Mouse (Mus musculus) neural tube, embryonic 13.5 days (tissue): ENCODE measurements around the gene Tspan9. TPM values are rescaled to one million over a fixed set of nuclear protein-coding genes. Genes with fewer than 3 reads are reported as not detected.

ENCODE experiments used
- ATAC-seq: fragments of 200-750 bp; cut with Nextera tagmentation; 2 replicates; pipeline ENCODE4 v1.8.0; 2017; ENCODE audit warnings: low read depth, mild to moderate bottlenecking, moderate TSS enrichment, moderate library complexity
- H3K27ac ChIP-seq: fragments of 300-500 bp; sonication (generic); replicated peaks from 2 replicates; pipeline ENCODE4 v1.5.1; 2015; ENCODE audit warnings: moderate library complexity, mild to moderate bottlenecking, inconsistent platforms
- H3K27me3 ChIP-seq: fragments of 300-500 bp; sonication (generic); 2 replicates; pipeline ENCODE4 v1.6.1; 2015; ENCODE audit warnings: mild to moderate bottlenecking, inconsistent platforms
- H3K36me3 ChIP-seq: fragments of 300-500 bp; sonication (generic); 2 replicates; pipeline ENCODE4 v1.6.1; 2015; ENCODE audit warnings: mild to moderate bottlenecking, inconsistent platforms
- H3K4me1 ChIP-seq: fragments of 300-500 bp; sonication (generic); replicated peaks from 2 replicates; pipeline ENCODE4 v1.6.1; 2015; ENCODE audit warnings: inconsistent platforms
- H3K4me2 ChIP-seq: fragments of 300-500 bp; sonication (generic); 2 replicates; pipeline ENCODE4 v1.6.1; 2015; ENCODE audit warnings: inconsistent platforms, mild to moderate bottlenecking, moderate library complexity
- H3K4me3 ChIP-seq: fragments of 300-500 bp; sonication (generic); 2 replicates; pipeline ENCODE4 v1.5.1; 2015; ENCODE audit warnings: mild to moderate bottlenecking, inconsistent platforms
- H3K9ac ChIP-seq: fragments of 300-500 bp; sonication (generic); 2 replicates; pipeline ENCODE4 v1.6.1; 2015; ENCODE audit warnings: moderate library complexity, mild to moderate bottlenecking, inconsistent platforms
- H3K9me3 ChIP-seq: fragments of 300-500 bp; sonication (generic); 2 replicates; pipeline ENCODE4 v1.6.1; 2016; ENCODE audit warnings: inconsistent platforms
- WGBS: fragments of 180-500 bp; shearing (Covaris S2); methylation state at CpG from one replicate; pipeline ENCODE4 v1.1.7; 2015; 5-methylcytosine and 5-hydroxymethylcytosine counted together
- microRNA-seq: library from miRNA; unstranded; fragments of <30 nt; microRNA quantifications from one replicate; pipeline ENCODE4, GENCODE M21; 2016
- polyA plus RNA-seq: library from polyadenylated mRNA; unstranded; fragments of >200 nt; fragmentation: Nextera tagmentation; extraction: Ambion mirVana; gene quantifications from 2 replicates; pipeline ENCODE4 v1.2.1, GENCODE M21; 2015

Tspan9 gene
- polyA plus RNA-seq, 1 experiment from 2014 or later: 38.5 TPM

GRCm38 (mm10) chr6:127917712-127918111, 225.7 kb downstream of the Tspan9 start:
- H3K4me2 ChIP-seq: no peak overlapping the region
- 71% methylated on average over 4 of the region's 4 CpGs for WGBS
- peaks cover 14% of the 10 kb centered on the region for H3K36me3 ChIP-seq
- no peaks in the 10 kb centered on the region for H3K27me3 ChIP-seq
- H3K4me3 ChIP-seq: no peak overlapping the region
- H3K9me3 ChIP-seq: no peaks in the 10 kb centered on the region
- peak overlapping the region; percentile 76; the same call in 1 of the 2 replicates for H3K27ac ChIP-seq
- ATAC-seq: no peak
- H3K4me1 ChIP-seq: peaks cover 19% of the 10 kb centered on the region
- H3K9ac ChIP-seq: no peak overlapping the region

- WGBS: 46% methylated on average over 3 of the region's 3 CpGs
- no peak overlapping the region for H3K9ac ChIP-seq
- H3K4me2 ChIP-seq: no peak overlapping the region
- peaks cover 14% of the 10 kb centered on the region for H3K36me3 ChIP-seq
- peak overlapping the region; percentile 76 for H3K27ac ChIP-seq
- H3K4me3 ChIP-seq: no peak overlapping the region
- peak; percentile 68; the same call in 1 of the 2 replicates for ATAC-seq
- peaks cover 19% of the 10 kb centered on the region for H3K4me1 ChIP-seq
- no peaks in the 10 kb centered on the region for H3K27me3 ChIP-seq
- H3K9me3 ChIP-seq: no peaks in the 10 kb centered on the region
Observed at GRCm38 (mm10) chr6:127916993-127917392, 226.4 kb downstream of the Tspan9 start.

GRCm38 (mm10) chr6:127912938-127913337, 230.5 kb downstream of the Tspan9 start:
- no peak for ATAC-seq
- H3K27ac ChIP-seq: no peak overlapping the region
- H3K27me3 ChIP-seq: no peaks in the 10 kb centered on the region
- no peak overlapping the region for H3K9ac ChIP-seq
- H3K4me3 ChIP-seq: no peak overlapping the region
- H3K4me1 ChIP-seq: peaks cover 15% of the 10 kb centered on the region
- no peaks in the 10 kb centered on the region for H3K9me3 ChIP-seq
- peaks cover 20% of the 10 kb centered on the region for H3K36me3 ChIP-seq
- no peak overlapping the region for H3K4me2 ChIP-seq
- 93% methylated on average over 3 of the region's 3 CpGs for WGBS

GRCm38 (mm10) chr6:127911687-127912086, 231.7 kb downstream of the Tspan9 start:
- no peak for ATAC-seq
- no peak overlapping the region for H3K9ac ChIP-seq
- H3K4me3 ChIP-seq: no peak overlapping the region
- no peak overlapping the region for H3K4me2 ChIP-seq
- H3K9me3 ChIP-seq: no peaks in the 10 kb centered on the region
- no peak overlapping the region for H3K27ac ChIP-seq
- no peaks in the 10 kb centered on the region for H3K27me3 ChIP-seq
- WGBS: 78% methylated on average over 4 of the region's 4 CpGs
- H3K36me3 ChIP-seq: peaks cover 20% of the 10 kb centered on the region
- peaks cover 2% of the 10 kb centered on the region; the same call in 1 of the 2 replicates for H3K4me1 ChIP-seq

Small RNA genes within 50 kb of the gene (microRNA-seq; reads per million reads assigned to microRNA genes)
- not detected for gene Gm26338

Other genes starting within 250 kb of the Tspan9 start
- gene Tead4, start 157.2 kb upstream of the Tspan9 start, polyA plus RNA-seq: 0.95 and 1.2 TPM in 2 replicates
- gene Tulp3, start 212.3 kb upstream of the Tspan9 start, polyA plus RNA-seq: 20.8 and 21.0 TPM in 2 replicates
- 101 and 115 TPM in 2 replicates for gene Rhno1, start 219.3 kb upstream of the Tspan9 start, polyA plus RNA-seq
- gene Foxm1, start 219.4 kb upstream of the Tspan9 start, polyA plus RNA-seq: 7.2 and 9.4 TPM in 2 replicates
- gene Tex52, start 231.9 kb upstream of the Tspan9 start, polyA plus RNA-seq: 0.53 TPM in 1 of 2 replicates, not detected in the other
- not detected in 2 replicates for gene Gm44596, start 231.9 kb upstream of the Tspan9 start, polyA plus RNA-seq